Mouse (Mus musculus) bone marrow, adult 2 months (tissue): Measurements from ENCODE around the gene Sdk2. TPM values are rescaled to one million over a fixed set of nuclear protein-coding genes. Genes with fewer than 3 reads are reported as not detected.

ENCODE experiments used
- H3K27ac ChIP-seq: fragments of 200-500 bp; 2 replicates; pipeline ENCODE4 v1.5.1; 2012; ENCODE audit warnings: low read depth, mild to moderate bottlenecking, control low read depth, inconsistent platforms, low read length; ENCODE audit not compliant: control insufficient read depth, poor library complexity, insufficient read depth
- H3K4me1 ChIP-seq: fragments of 200-500 bp; 2 replicates; pipeline ENCODE4 v1.6.1; 2011; ENCODE audit warnings: low read length; ENCODE audit not compliant: control insufficient read depth, insufficient read depth
- H3K4me3 ChIP-seq: fragments of 200-500 bp; replicated peaks from 2 replicates; pipeline ENCODE3; 2011; ENCODE audit warnings: mild to moderate bottlenecking, low read depth, low read length, control low read depth; ENCODE audit not compliant: control insufficient read depth
- CTCF ChIP-seq: fragments of 200-500 bp; IDR thresholded peaks from 2 replicates; pipeline ENCODE4 v1.5.1; 2011; ENCODE audit warnings: low read length, control low read depth; ENCODE audit not compliant: control insufficient read depth, insufficient read depth
- POLR2A ChIP-seq: fragments of 200-500 bp; IDR thresholded peaks from 2 replicates; pipeline ENCODE4 v1.6.1; 2011; ENCODE audit warnings: low read depth, mild to moderate bottlenecking, control low read depth, low read length, borderline replicate concordance; ENCODE audit not compliant: control insufficient read depth
- WGBS: fragments of 180-500 bp; shearing (Covaris S2); methylation state at CpG from one replicate; pipeline ENCODE4 v1.1.7; 2018; 5-methylcytosine and 5-hydroxymethylcytosine counted together
- polyA plus RNA-seq: library from polyadenylated mRNA; stranded (reverse); fragments of >200 nt; gene quantifications from 2 replicates; pipeline ENCODE4 v1.2.4, GENCODE M21; 2011; ENCODE audit warnings: low replicate concordance; ENCODE audit not compliant: missing spikeins, insufficient read depth, insufficient read length

Gene Sdk2
- polyA plus RNA-seq, 1 experiment = 0.17 TPM

GRCm38 (mm10) chr11:113758851-113759250, 308.0 kb downstream of the Sdk2 start:
- Histone ChIP-seq H3K4me1 (peaks cover 3% of the 10 kb centered on the region; the same call in 1 of the 2 replicates), H3K27ac (no peak overlapping the region), H3K4me3 (no peak overlapping the region)
- WGBS = 91% methylated on average over 5 of the region's 5 CpGs
- TF ChIP-seq POLR2A = no peak

- Histone ChIP-seq H3K27ac (no peak overlapping the region), H3K4me3 (no peak overlapping the region), H3K4me1 (peaks cover 1% of the 10 kb centered on the region; the same call in 1 of the 2 replicates)
- 90% methylated on average over 12 of the region's 12 CpGs for WGBS
- TF ChIP-seq POLR2A = no peak
- TF ChIP-seq CTCF = no peak
Observed at GRCm38 (mm10) chr11:113756578-113756977, 310.3 kb downstream of the Sdk2 start.

GRCm38 (mm10) chr11:113755878-113756277, 311.0 kb downstream of the Sdk2 start:
- WGBS = 88% methylated on average over 14 of the region's 14 CpGs
- H3K27ac ChIP-seq = no peak overlapping the region
- H3K4me1 ChIP-seq = no peaks in the 10 kb centered on the region
- no peak overlapping the region for H3K4me3 ChIP-seq
- TF ChIP-seq POLR2A (no peak), CTCF (no peak)

- 86% methylated on average over 9 of the region's 9 CpGs for WGBS
- no peak for TF ChIP-seq POLR2A
- no peak for TF ChIP-seq CTCF
- Histone ChIP-seq H3K4me3 (no peak overlapping the region), H3K27ac (no peak overlapping the region), H3K4me1 (no peaks in the 10 kb centered on the region)
Observed at GRCm38 (mm10) chr11:113754845-113755244, 312.0 kb downstream of the Sdk2 start.

- H3K4me1 ChIP-seq = peaks cover 7% of the 10 kb centered on the region; the same call in 1 of the 2 replicates
- no peak overlapping the region for H3K27ac ChIP-seq
- TF ChIP-seq CTCF = no peak
- TF ChIP-seq POLR2A = no peak
- peak overlapping the region; percentile 2 for H3K4me3 ChIP-seq
- WGBS = 84% methylated on average over 10 of the region's 10 CpGs
Observed at GRCm38 (mm10) chr11:113752685-113753430, 314.0 kb downstream of the Sdk2 start.

- H3K4me3 ChIP-seq = peak overlapping the region; percentile 97
- H3K4me1 ChIP-seq = peaks cover 11% of the 10 kb centered on the region
- peak overlapping the region; percentile 97 for H3K27ac ChIP-seq
- TF ChIP-seq CTCF = no peak
- WGBS = 6% methylated on average over 15 of the region's 15 CpGs
Observed at GRCm38 (mm10) chr11:113752158-113752661, 314.6 kb downstream of the Sdk2 start.

- TF ChIP-seq CTCF = no peak
- TF ChIP-seq POLR2A = peak; percentile 93
Observed at GRCm38 (mm10) chr11:113751484-113752084, 315.3 kb downstream of the Sdk2 start, which contains the start of gene Cdc42ep4. Cdc42ep4 (minus strand) TSS chr11:113751881.

More at GRCm38 (mm10) chr11:113751484-113752084, 315.3 kb downstream of the Sdk2 start, which contains the start of gene Cdc42ep4:
- H3K27ac ChIP-seq = peak within 1 kb of the TSS; percentile 97
- H3K4me3 ChIP-seq = peak within 1 kb of the TSS; percentile 97
- H3K4me1 ChIP-seq = peaks cover 11% of the 10 kb centered on the region
- under 1% methylated on average over 44 of the region's 44 CpGs for WGBS
